Comparison of ENCODE assay signal across 24 mouse cellular contexts in the genomic region with DNA sequence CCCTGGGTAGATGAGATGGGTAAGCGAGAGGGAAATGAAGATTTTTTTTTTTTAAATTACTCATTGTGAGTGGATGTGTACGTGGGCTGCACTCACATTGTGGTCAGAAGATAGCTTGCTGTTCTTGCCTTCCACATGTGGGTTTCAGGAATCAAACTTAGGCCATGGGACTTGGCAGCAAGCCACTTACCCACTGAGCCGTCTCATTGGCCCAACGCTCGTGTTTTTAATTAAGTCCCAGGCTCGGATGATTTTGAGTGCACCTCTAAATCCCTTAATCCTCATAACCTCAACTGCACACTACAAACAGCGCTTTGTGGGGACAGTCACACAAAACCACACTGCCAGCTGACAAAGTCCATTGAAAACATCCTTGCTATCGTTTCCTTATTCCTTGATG. TPM values are rescaled to one million over a fixed set of nuclear protein-coding genes. Genes with fewer than 3 reads are reported as not detected.
DNase-seq lines count a peak whose midpoint lies in the region; ATAC-seq and TF ChIP-seq lines count a peak whose summit lies in the region.
"Had no signal": no experiment of that assay in that cellular context is flagged by ENCODE, and none has a peak within 500 bp of the region (broad histone marks: within the 10 kb centered on the region; RNA-seq: fewer than 3 reads in every experiment).

No protein-coding gene starts in this region.

- H3K27me3 ChIP-seq in embryonic facial prominence, embryonic 14.5 days (replicated peaks; ENCODE audit: control insufficient read depth, insufficient read depth, low read length): no peaks in the 10 kb centered on the region
- H3K27me3 ChIP-seq in embryonic facial prominence, embryonic 10.5 days (replicated peaks; ENCODE audit: low read depth, poor library complexity, severe bottlenecking): peaks cover 6% of the 10 kb centered on the region; the same call in 1 of the 2 replicates
- no peaks in the 10 kb centered on the region for H3K27me3 ChIP-seq in midbrain, embryonic 14.5 days (ENCODE audit: control insufficient read depth, insufficient read depth, low read length)
- H3K27me3 ChIP-seq in midbrain, embryonic 16.5 days (ENCODE audit: control insufficient read depth, insufficient read depth, low read depth, low read length): no peaks in the 10 kb centered on the region
- H3K27me3 ChIP-seq in myocyte (ENCODE audit: control insufficient read depth, insufficient read depth, insufficient read length): no peaks in the 10 kb centered on the region
- H3K27me3 ChIP-seq: hindbrain, embryonic 12.5 days had no signal

- no peaks in the 10 kb centered on the region for H3K79me2 ChIP-seq in myocyte (ENCODE audit: control insufficient read depth, insufficient read depth)

- no peaks in the 10 kb centered on the region; the same call in 1 of the 2 replicates for H3K4me1 ChIP-seq in embryonic facial prominence, embryonic 14.5 days (ENCODE audit: control insufficient read depth, insufficient read depth, low read length)
- no peaks in the 10 kb centered on the region for H3K4me1 ChIP-seq in embryonic facial prominence, embryonic 10.5 days
- H3K4me1 ChIP-seq in midbrain, embryonic 14.5 days (ENCODE audit: control insufficient read depth, insufficient read depth, low read length): no peaks in the 10 kb centered on the region
- H3K4me1 ChIP-seq in midbrain, embryonic 16.5 days (ENCODE audit: control insufficient read depth, insufficient read depth, low read length): no peaks in the 10 kb centered on the region
- H3K4me1 ChIP-seq: embryonic facial prominence, embryonic 15.5 days; heart, embryonic 10.5 days; hindbrain, embryonic 12.5 days had no signal

- no peaks in the 10 kb centered on the region for H3K36me3 ChIP-seq in embryonic facial prominence, embryonic 14.5 days (ENCODE audit: control insufficient read depth, insufficient read depth, low read length)
- H3K36me3 ChIP-seq in embryonic facial prominence, embryonic 10.5 days (replicated peaks): no peaks in the 10 kb centered on the region
- H3K36me3 ChIP-seq in midbrain, embryonic 14.5 days (ENCODE audit: control insufficient read depth, insufficient read depth, low read length): no peaks in the 10 kb centered on the region
- no peaks in the 10 kb centered on the region for H3K36me3 ChIP-seq in midbrain, embryonic 16.5 days (ENCODE audit: control insufficient read depth, insufficient read depth, low read length)
- no peaks in the 10 kb centered on the region for H3K36me3 ChIP-seq in myocyte (ENCODE audit: control insufficient read depth, insufficient read depth)
- H3K36me3 ChIP-seq: embryonic facial prominence, embryonic 15.5 days; forebrain, embryonic 10.5 days; heart, embryonic 10.5 days; hindbrain, embryonic 12.5 days had no signal

- H3ac ChIP-seq in myocyte (ENCODE audit: control insufficient read depth, insufficient read length): no peak overlapping the region

- no peak for TF ChIP-seq POLR2A in myocyte (IDR thresholded peaks at IDR 0.05; ENCODE audit: insufficient read length, low read depth)

- no peak overlapping the region for H3K4me2 ChIP-seq in embryonic facial prominence, embryonic 14.5 days (ENCODE audit: low read depth, low read length)
- no peak overlapping the region for H3K4me2 ChIP-seq in midbrain, embryonic 14.5 days (ENCODE audit: low read length)
- no peak overlapping the region for H3K4me2 ChIP-seq in midbrain, embryonic 16.5 days (ENCODE audit: low read length)
- H3K4me2 ChIP-seq in myocyte (ENCODE audit: low read depth): peak overlapping the region; percentile 31
- H3K4me2 ChIP-seq: embryonic facial prominence, embryonic 15.5 days; hindbrain, embryonic 12.5 days had no signal

- H3K9me3 ChIP-seq in embryonic facial prominence, embryonic 14.5 days (ENCODE audit: control insufficient read depth, low read length): no peaks in the 10 kb centered on the region
- H3K9me3 ChIP-seq in embryonic facial prominence, embryonic 10.5 days: no peaks in the 10 kb centered on the region
- H3K9me3 ChIP-seq in midbrain, embryonic 14.5 days (ENCODE audit: control insufficient read depth, low read length): no peaks in the 10 kb centered on the region
- H3K9me3 ChIP-seq in midbrain, embryonic 16.5 days (replicated peaks; ENCODE audit: control insufficient read depth, low read length, poor library complexity, severe bottlenecking): no peaks in the 10 kb centered on the region
- H3K9me3 ChIP-seq: embryonic facial prominence, embryonic 15.5 days; forebrain, embryonic 10.5 days; heart, embryonic 10.5 days; hindbrain, embryonic 12.5 days had no signal

- DNase-seq in embryonic facial prominence, embryonic 14.5 days (ENCODE audit: low spot score): peak; percentile 61
- no peak for DNase-seq in embryonic facial prominence, embryonic 10.5 days (ENCODE audit: low spot score)
- peak; percentile 28 for DNase-seq in kidney, postnatal 14 days
- no peak for DNase-seq in kidney, adult 11 months
- DNase-seq in midbrain, embryonic 14.5 days: peak; percentile 22
- DNase-seq in layer of hippocampus, adult 2 months (ENCODE audit: low spot score in 2 of 2): no peak
- DNase-seq: adrenal gland, adult 2 months; adrenal gland, postnatal 36 days; cerebellum, adult 11 months; cerebellum, adult 8-10 months; cerebellum, postnatal 25 days; gastrocnemius, postnatal 10 days; heart, adult 18-20 months; heart, postnatal 10 days; heart, postnatal 4 days had no signal

- no peak overlapping the region for H3K27ac ChIP-seq in embryonic facial prominence, embryonic 14.5 days (replicated peaks; ENCODE audit: low read depth, low read length)
- no peak overlapping the region for H3K27ac ChIP-seq in embryonic facial prominence, embryonic 10.5 days (replicated peaks)
- no peak overlapping the region for H3K27ac ChIP-seq in midbrain, embryonic 14.5 days (replicated peaks; ENCODE audit: low read depth, low read length)
- no peak overlapping the region for H3K27ac ChIP-seq in midbrain, embryonic 16.5 days (ENCODE audit: low read length)
- no peak overlapping the region for H3K27ac ChIP-seq in layer of hippocampus, adult 2 months
- H3K27ac ChIP-seq: embryonic facial prominence, embryonic 15.5 days; forebrain, embryonic 10.5 days; heart, embryonic 10.5 days; hindbrain, embryonic 12.5 days; hindbrain, postnatal 0 days had no signal

- TF ChIP-seq CTCF in layer of hippocampus, adult 2 months (conservative IDR thresholded peaks at IDR 0.05): no peak

- WGBS in embryonic facial prominence, embryonic 14.5 days: 46% methylated on average over 8 of the region's 8 CpGs
- WGBS in embryonic facial prominence, embryonic 10.5 days: 72% methylated on average over 8 of the region's 8 CpGs
- WGBS in midbrain, embryonic 14.5 days: 55% methylated on average over 8 of the region's 8 CpGs
- WGBS in midbrain, embryonic 16.5 days: 45% methylated on average over 8 of the region's 8 CpGs

- no peak overlapping the region for H3K9ac ChIP-seq in embryonic facial prominence, embryonic 14.5 days (ENCODE audit: low read depth, low read length)
- no peak overlapping the region for H3K9ac ChIP-seq in midbrain, embryonic 14.5 days (replicated peaks; ENCODE audit: low read length)
- no peak overlapping the region for H3K9ac ChIP-seq in midbrain, embryonic 16.5 days (ENCODE audit: low read depth, low read length)
- H3K9ac ChIP-seq: embryonic facial prominence, embryonic 15.5 days; hindbrain, embryonic 12.5 days had no signal

- no peak overlapping the region for H3K4me3 ChIP-seq in embryonic facial prominence, embryonic 14.5 days (ENCODE audit: low read depth, low read length)
- no peak overlapping the region for H3K4me3 ChIP-seq in embryonic facial prominence, embryonic 10.5 days
- H3K4me3 ChIP-seq in midbrain, embryonic 14.5 days (replicated peaks; ENCODE audit: low read depth, low read length): no peak overlapping the region
- H3K4me3 ChIP-seq in midbrain, embryonic 16.5 days (ENCODE audit: low read depth, low read length): no peak overlapping the region
- H3K4me3 ChIP-seq in myocyte: no peak overlapping the region
- no peak overlapping the region for H3K4me3 ChIP-seq in layer of hippocampus, adult 2 months
- H3K4me3 ChIP-seq: embryonic facial prominence, embryonic 15.5 days; erythroblast, embryonic 14.5 days; forebrain, embryonic 10.5 days; heart, embryonic 10.5 days; hindbrain, embryonic 12.5 days had no signal

- ATAC-seq in embryonic facial prominence, embryonic 14.5 days (ENCODE audit: low read depth): no peak
- ATAC-seq in midbrain, embryonic 14.5 days (ENCODE audit: low FRiP score, low TSS enrichment): no peak
- no peak for ATAC-seq in midbrain, embryonic 16.5 days
- ATAC-seq: forebrain, embryonic 16.5 days; hindbrain, postnatal 0 days had no signal

TF ChIP-seq in myocyte, 11 proteins besides CTCF, POLR2A, EP300 and RAD21:
- no peak for TF ChIP-seq E2F4 (IDR thresholded peaks at IDR 0.05; ENCODE audit: insufficient read depth)
- TF ChIP-seq MYOD1 (IDR thresholded peaks at IDR 0.05; ENCODE audit: control insufficient read depth in 1 of 3, insufficient read length in 2 of 3, low read depth in 2 of 3): peak in 1 of 3 experiments; percentile 43

RNA-seq across cellular contexts. Expression of gene Scd4, which starts 36.5 kb away (rescaled TPM):
- 0.37 and 0.51 TPM in 2 replicates for polyA plus RNA-seq in embryonic facial prominence, embryonic 14.5 days (2014; fragmentation: Nextera tagmentation; extraction: Ambion mirVana)
- polyA plus RNA-seq in embryonic facial prominence, embryonic 10.5 days (2016; fragmentation: Nextera tagmentation; extraction: Ambion mirVana): 0.05 and 0.10 TPM in 2 replicates
- 0.11 and 0.19 TPM in 2 replicates for polyA plus RNA-seq in midbrain, embryonic 14.5 days (2014; fragmentation: Nextera tagmentation; extraction: Ambion mirVana)
- polyA plus RNA-seq in midbrain, embryonic 16.5 days (2015; fragmentation: Nextera tagmentation; extraction: Ambion mirVana): 0.18 and 0.19 TPM in 2 replicates
- polyA plus RNA-seq in myocyte (2012; fragmentation: generic; extraction: Trizol): 0.16 TPM
- total RNA-seq in layer of hippocampus, adult 2 months (2021): 1 to 10 TPM; 2.3 to 2.5 TPM
- polyA plus RNA-seq: erythroblast, embryonic 14.5 days had no signal

RNA-seq across cellular contexts. Expression of gene Scd1, which starts 38.3 kb away (rescaled TPM):
- 7.6 and 8.0 TPM in 2 replicates for polyA plus RNA-seq in embryonic facial prominence, embryonic 14.5 days (2014; fragmentation: Nextera tagmentation; extraction: Ambion mirVana)
- polyA plus RNA-seq in embryonic facial prominence, embryonic 10.5 days (2016; fragmentation: Nextera tagmentation; extraction: Ambion mirVana): 15.3 and 17.9 TPM in 2 replicates
- polyA plus RNA-seq in midbrain, embryonic 14.5 days (2014; fragmentation: Nextera tagmentation; extraction: Ambion mirVana): 5.9 and 6.8 TPM in 2 replicates
- 7.1 and 8.9 TPM in 2 replicates for polyA plus RNA-seq in midbrain, embryonic 16.5 days (2015; fragmentation: Nextera tagmentation; extraction: Ambion mirVana)
- 347 TPM for polyA plus RNA-seq in myocyte (2012; fragmentation: generic; extraction: Trizol)
- 100 to 1,000 TPM; 139 TPM for total RNA-seq in layer of hippocampus, adult 2 months (2021)

Comparison
In these comparisons a context has a peak if more than half of its experiments do, and no peak if none do; other contexts are left out.
1. DNase-seq: peak in embryonic facial prominence, embryonic 14.5 days (single experiment), kidney, postnatal 14 days (single experiment) and midbrain, embryonic 14.5 days (single experiment); none in embryonic facial prominence, embryonic 10.5 days (single experiment), kidney, adult 11 months (single experiment) and layer of hippocampus, adult 2 months (0 of 2).
2. RNA of gene Scd1, which starts 38.3 kb away (polyA plus RNA-seq): 347 TPM in myocyte (single experiment); 15.3 to 17.9 TPM in embryonic facial prominence, embryonic 10.5 days, 7.1 to 8.9 TPM in midbrain, embryonic 16.5 days, 7.6 to 8.0 TPM in embryonic facial prominence, embryonic 14.5 days and 5.9 to 6.8 TPM in midbrain, embryonic 14.5 days; every median in the first group is over 10 times any median in the second.